Mouse (Mus musculus) urinary bladder, adult 2 months (tissue): ENCODE measurements around the gene D1Ertd622e. TPM values are rescaled to one million over a fixed set of nuclear protein-coding genes. Genes with fewer than 3 reads are reported as not detected.

ENCODE experiments used
- DNase-seq: peaks from one replicate; pipeline ENCODE4 v3.0.0; 2022; ENCODE audit warnings: low spot score
- polyA plus RNA-seq: library from polyadenylated mRNA; depleted of rRNA; stranded (reverse); fragments of >200 nt; gene quantifications from 2 replicates; pipeline ENCODE4 v1.2.3, GENCODE M21; 2012

D1Ertd622e gene
- polyA plus RNA-seq, 1 experiment = 17.7 TPM

GRCm38 (mm10) chr1:97634104-97634503 is 27.8 kb downstream of the D1Ertd622e start:
- DNase-seq = no peak

- no peak for DNase-seq
These were observed 29.2 kb downstream of the D1Ertd622e start for GRCm38 (mm10) chr1:97632545-97633256.

- no peak for DNase-seq
These were observed 29.9 kb downstream of the D1Ertd622e start for GRCm38 (mm10) chr1:97631843-97632470.

- DNase-seq = no peak
These were observed 31.7 kb downstream of the D1Ertd622e start for GRCm38 (mm10) chr1:97630146-97630545.

GRCm38 (mm10) chr1:97628859-97629258 is 33.0 kb downstream of the D1Ertd622e start:
- DNase-seq = no peak

GRCm38 (mm10) chr1:97628016-97628415 is 33.9 kb downstream of the D1Ertd622e start:
- no peak for DNase-seq

- no peak for DNase-seq
These were observed 36.4 kb downstream of the D1Ertd622e start for GRCm38 (mm10) chr1:97625427-97625826.

GRCm38 (mm10) chr1:97624386-97624785 is 37.5 kb downstream of the D1Ertd622e start:
- no peak for DNase-seq

- no peak for DNase-seq
These were observed 38.5 kb downstream of the D1Ertd622e start for GRCm38 (mm10) chr1:97623214-97623856.

- DNase-seq = no peak
These were observed 39.2 kb downstream of the D1Ertd622e start for GRCm38 (mm10) chr1:97622574-97623208.

- DNase-seq = no peak
These were observed 42.1 kb downstream of the D1Ertd622e start for GRCm38 (mm10) chr1:97619621-97620320.

- DNase-seq = no peak
These were observed 46.3 kb downstream of the D1Ertd622e start for GRCm38 (mm10) chr1:97615525-97615924.

GRCm38 (mm10) chr1:97614531-97615462 is 47.1 kb downstream of the D1Ertd622e start:
- no peak for DNase-seq

- no peak for DNase-seq
These were observed 50.1 kb downstream of the D1Ertd622e start for GRCm38 (mm10) chr1:97611747-97612146.

- no peak for DNase-seq
These were observed 58.5 kb downstream of the D1Ertd622e start for GRCm38 (mm10) chr1:97603361-97603760.

GRCm38 (mm10) chr1:97600371-97600770 is 61.5 kb downstream of the D1Ertd622e start:
- no peak for DNase-seq

GRCm38 (mm10) chr1:97599101-97599500 is 62.8 kb downstream of the D1Ertd622e start:
- DNase-seq = no peak

GRCm38 (mm10) chr1:97588561-97588960 is 73.3 kb downstream of the D1Ertd622e start:
- DNase-seq = no peak

GRCm38 (mm10) chr1:97585106-97585505 is 76.8 kb downstream of the D1Ertd622e start:
- DNase-seq = no peak

GRCm38 (mm10) chr1:97584171-97584570 is 77.7 kb downstream of the D1Ertd622e start:
- no peak for DNase-seq

- DNase-seq = no peak
These were observed 78.8 kb downstream of the D1Ertd622e start for GRCm38 (mm10) chr1:97583085-97583484.
